Mouse (Mus musculus): ENCODE measurements around the gene Tas2r107. TPM values are rescaled to one million over a fixed set of nuclear protein-coding genes. Genes with fewer than 3 reads are reported as not detected.

Gene Tas2r107
- not detected in 2 replicates for polyA plus RNA-seq (2012)

DNA sequence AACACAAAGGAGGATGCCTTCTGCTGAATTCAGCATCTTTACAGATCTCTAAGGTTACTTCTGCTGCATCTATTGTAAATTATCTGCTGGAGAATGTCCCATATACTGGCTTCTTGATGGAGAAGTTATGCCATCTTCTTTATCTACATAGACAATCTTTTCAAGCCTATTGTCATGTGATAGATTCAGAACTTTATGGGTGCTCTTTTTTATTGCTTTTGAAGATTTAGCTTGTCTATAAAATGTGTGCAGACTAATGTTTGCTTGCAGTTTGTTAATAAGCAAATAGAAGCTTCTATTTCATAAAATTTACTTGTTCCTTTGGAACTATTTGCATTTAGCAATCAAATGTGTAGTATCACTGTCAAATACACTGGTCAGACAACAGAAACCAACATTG, at the start of gene Tas2r107:
Tas2r107 (minus strand) TSS at position 101 of the 400 bp plus-strand sequence.
- TF ChIP-seq GATA1 (IDR thresholded peaks at IDR 0.05; ENCODE audit: low read length) = no peak

- no peak for TF ChIP-seq GATA1 (IDR thresholded peaks at IDR 0.05; ENCODE audit: low read length)
Observed at GRCm38 (mm10) chr6:131689963-131690362, 30.0 kb upstream of the Tas2r107 start, which contains the start of gene Tas2r114. TSS of gene Tas2r114 (minus strand) at chr6:131690063.

DNA sequence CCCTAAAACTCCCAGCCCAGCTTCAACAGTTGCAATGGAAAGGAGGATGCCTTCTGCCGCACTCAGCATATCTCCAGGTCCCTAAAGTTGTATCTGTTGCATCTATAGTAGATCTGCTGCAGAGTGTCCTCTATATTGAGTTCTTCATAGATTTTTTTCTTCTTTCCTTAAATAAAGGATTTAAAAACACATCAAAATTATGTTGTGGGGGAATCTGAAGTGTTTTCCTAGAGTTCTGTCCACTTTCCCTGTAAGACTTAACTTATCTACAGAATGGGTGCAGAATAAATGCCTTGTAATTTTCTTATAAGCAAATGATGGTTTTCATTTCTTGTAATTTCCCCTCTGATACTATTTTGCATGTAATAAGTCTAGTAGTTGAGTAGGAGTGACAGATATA, 27.4 kb upstream of the Tas2r107 start, which contains the start of gene Tas2r105:
Tas2r105 (minus strand) TSS at position 101 of the 400 bp plus-strand sequence.
- no peak for TF ChIP-seq GATA1 (IDR thresholded peaks at IDR 0.05; ENCODE audit: low read length)

GRCm38 (mm10) chr6:131685644-131686043, 25.7 kb upstream of the Tas2r107 start, which contains the start of gene Tas2r104:
TSS of gene Tas2r104 (minus strand) at chr6:131685744.
- no peak for TF ChIP-seq GATA1 (IDR thresholded peaks at IDR 0.05; ENCODE audit: low read length)

GRCm38 (mm10) chr6:131678786-131679185, 18.8 kb upstream of the Tas2r107 start, which contains the start of gene Tas2r106:
TSS of gene Tas2r106 (minus strand) at chr6:131678886.
- no peak for TF ChIP-seq GATA1 (IDR thresholded peaks at IDR 0.05; ENCODE audit: low read length)

DNA sequence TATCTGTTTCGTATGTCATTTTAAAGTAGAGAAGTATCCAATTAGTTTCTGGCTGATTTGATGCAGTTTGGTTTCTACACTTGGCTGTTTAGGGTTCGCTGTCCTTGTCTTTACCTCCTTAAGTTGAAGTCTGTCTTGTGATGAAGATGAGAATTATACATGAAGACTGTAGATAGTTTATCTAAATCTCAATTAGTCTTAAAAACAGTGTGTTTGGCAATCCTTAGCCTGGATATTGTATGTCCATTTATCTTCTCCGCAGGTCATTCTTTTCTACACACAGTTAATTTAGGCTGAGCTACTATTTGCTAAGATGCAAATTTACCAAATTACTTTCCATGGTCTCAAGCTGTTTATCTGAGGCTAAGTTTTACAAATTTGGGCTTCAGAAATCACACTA, 29.1 kb downstream of the Tas2r107 start, which contains the start of gene Tas2r130:
Tas2r130 (minus strand) TSS at position 101 of the 400 bp plus-strand sequence.
- TF ChIP-seq GATA1 (IDR thresholded peaks at IDR 0.05; ENCODE audit: low read length) = no peak

Other genes starting within 250 kb of the Tas2r107 start
- gene 5430401F13Rik, start 173.7 kb downstream of the Tas2r107 start, polyA plus RNA-seq (2012) = not detected in 2 replicates
- not detected in 2 replicates for gene Gm6619, start 173.7 kb downstream of the Tas2r107 start, polyA plus RNA-seq (2012)
- gene Tas2r130, start 29.2 kb downstream of the Tas2r107 start, polyA plus RNA-seq (2012) = not detected in 2 replicates
- not detected in 2 replicates for gene Tas2r106, start 18.7 kb upstream of the Tas2r107 start, polyA plus RNA-seq (2012)
- not detected in 2 replicates for gene Tas2r104, start 25.6 kb upstream of the Tas2r107 start, polyA plus RNA-seq (2012)
- gene Tas2r105, start 27.3 kb upstream of the Tas2r107 start, polyA plus RNA-seq (2012) = not detected in 2 replicates
- not detected in 2 replicates for gene Tas2r114, start 29.9 kb upstream of the Tas2r107 start, polyA plus RNA-seq (2012)